Mouse (Mus musculus): ENCODE results near the gene Phf5a. TPM values are rescaled to one million over a fixed set of nuclear protein-coding genes. Genes with fewer than 3 reads are reported as not detected.
A peak's percentile ranks its signal among the peaks of the same experiment; 100 is the strongest.
"Not testable (repeated sequence)": the region's sequence is repeated elsewhere in the genome, so short reads cannot be mapped to it uniquely, and the experiment has no call there.

Phf5a gene
- polyA plus RNA-seq (2016; fragmentation: Nextera tagmentation; extraction: Ambion mirVana), result 212 and 249 TPM in 2 replicates

- Histone ChIP-seq H3K27ac (peak within 1 kb of the TSS; percentile 98), H3K9me3 (no peaks in the 10 kb centered on the region), H3K4me1 (replicated peaks) (peaks cover 25% of the 10 kb centered on the region), H3K4me3 (peak within 1 kb of the TSS; percentile 99), H3K27me3 (ENCODE audit: insufficient read depth, poor library complexity, severe bottlenecking) (no peaks in the 10 kb centered on the region), H3K36me3 (peaks cover 42% of the 10 kb centered on the region)
- WGBS, result under 1% methylated on average over 30 of the region's 30 CpGs
- DNase-seq (ENCODE audit: low spot score), result peak; percentile 96
These were observed at the start of gene Phf5a for GRCm38 (mm10) chr15:81871604-81872261. Gene Phf5a (minus strand): TSS chr15:81871911.

DNA sequence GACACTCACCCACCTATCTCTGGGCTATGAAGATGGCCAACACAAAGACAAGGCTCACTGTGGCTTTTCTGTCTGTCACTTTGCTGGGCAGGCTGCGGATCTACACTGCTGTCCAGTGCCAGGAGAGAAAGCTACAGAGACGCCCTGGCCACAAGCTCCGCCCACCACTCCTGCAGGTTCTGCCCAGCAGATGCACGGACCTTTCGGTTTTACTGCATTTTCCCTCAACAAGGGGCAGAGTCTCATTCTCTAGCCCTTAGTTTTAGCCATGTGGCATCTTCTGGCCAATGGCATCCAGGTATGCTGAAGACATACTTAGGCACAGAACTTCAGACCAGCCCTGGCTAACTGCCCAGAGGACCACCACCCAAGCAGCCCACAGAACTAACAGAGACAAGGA is 49.5 kb upstream of the Phf5a start:
- H3K4me1 ChIP-seq (replicated peaks), result peaks cover 21% of the 10 kb centered on the region
- H3K27me3 ChIP-seq (ENCODE audit: insufficient read depth, poor library complexity, severe bottlenecking), result no peaks in the 10 kb centered on the region
- WGBS, result 77% methylated on average over 5 of the region's 5 CpGs
- DNase-seq (ENCODE audit: low spot score), result no peak
- no peak overlapping the region for H3K4me3 ChIP-seq
- H3K9me3 ChIP-seq, result no peaks in the 10 kb centered on the region
- no peak overlapping the region for H3K27ac ChIP-seq
- H3K36me3 ChIP-seq, result peaks cover 53% of the 10 kb centered on the region

- Histone ChIP-seq H3K4me1 (replicated peaks) (peaks cover 16% of the 10 kb centered on the region), H3K27ac (no peak overlapping the region), H3K27me3 (ENCODE audit: insufficient read depth, poor library complexity, severe bottlenecking) (no peaks in the 10 kb centered on the region), H3K36me3 (peaks cover 59% of the 10 kb centered on the region), H3K4me3 (no peak overlapping the region), H3K9me3 (no peaks in the 10 kb centered on the region)
- no peak for DNase-seq (ENCODE audit: low spot score)
- 88% methylated on average over 10 of the region's 10 CpGs for WGBS
These were observed 49.0 kb upstream of the Phf5a start for GRCm38 (mm10) chr15:81920546-81921217.

DNA sequence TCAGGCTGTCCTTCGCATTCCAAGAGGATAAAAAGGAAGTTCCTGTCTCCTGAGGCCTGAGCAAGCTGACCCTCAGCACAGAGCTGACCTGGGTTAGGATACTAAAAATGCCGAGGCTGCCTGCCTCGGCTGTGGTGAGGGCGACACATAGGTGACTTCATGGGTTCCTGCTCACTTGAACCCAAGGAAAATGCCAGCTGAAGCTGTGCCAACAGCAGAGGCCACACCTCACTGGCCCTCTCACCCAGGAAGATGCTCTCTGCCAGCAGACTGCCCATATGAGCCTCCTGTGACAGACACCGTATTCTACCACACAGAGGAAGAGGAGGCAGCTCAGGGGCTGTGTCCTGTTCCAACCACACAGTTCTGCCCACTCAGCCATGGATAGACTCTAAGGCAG is 47.4 kb upstream of the Phf5a start:
- Histone ChIP-seq H3K4me3 (no peak overlapping the region), H3K27me3 (ENCODE audit: insufficient read depth, poor library complexity, severe bottlenecking) (no peaks in the 10 kb centered on the region), H3K4me1 (replicated peaks) (no peaks in the 10 kb centered on the region; the same call in 1 of the 2 replicates), H3K9me3 (no peaks in the 10 kb centered on the region), H3K36me3 (peaks cover 73% of the 10 kb centered on the region), H3K27ac (no peak overlapping the region)
- 82% methylated on average over 5 of the region's 5 CpGs for WGBS
- no peak for DNase-seq (ENCODE audit: low spot score)

- H3K27ac ChIP-seq, result no peak overlapping the region
- peaks cover 77% of the 10 kb centered on the region for H3K36me3 ChIP-seq
- H3K9me3 ChIP-seq, result no peaks in the 10 kb centered on the region
- H3K4me1 ChIP-seq (replicated peaks), result no peaks in the 10 kb centered on the region
- H3K27me3 ChIP-seq (ENCODE audit: insufficient read depth, poor library complexity, severe bottlenecking), result no peaks in the 10 kb centered on the region
- DNase-seq (ENCODE audit: low spot score), result peak; percentile 54
- H3K4me3 ChIP-seq, result no peak overlapping the region
- WGBS, result 60% methylated on average over 6 of the region's 6 CpGs
These were observed 46.1 kb upstream of the Phf5a start for GRCm38 (mm10) chr15:81917621-81918463.

DNA sequence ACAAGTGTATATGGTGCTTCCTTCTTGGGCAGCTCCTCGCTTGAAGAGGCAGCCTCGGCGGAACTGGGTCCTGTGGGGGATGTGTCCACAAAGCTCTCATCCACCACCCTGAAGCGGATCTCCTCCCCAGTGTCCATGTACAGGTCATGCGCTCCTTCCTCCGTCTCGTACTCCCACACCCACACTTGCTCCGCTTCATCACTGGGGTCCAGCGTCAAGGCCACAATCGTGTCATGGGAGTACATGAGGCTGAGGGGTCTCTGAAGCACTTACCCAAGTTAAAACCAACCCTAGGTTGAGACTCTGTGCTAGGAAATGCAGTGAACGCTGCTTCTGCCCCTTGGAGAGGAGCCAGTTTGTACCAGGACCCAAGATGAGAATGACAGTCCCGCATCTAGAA is 45.5 kb upstream of the Phf5a start:
- DNase-seq (ENCODE audit: low spot score), result no peak
- Histone ChIP-seq H3K4me1 (replicated peaks) (no peaks in the 10 kb centered on the region), H3K27ac (no peak overlapping the region), H3K9me3 (no peaks in the 10 kb centered on the region), H3K27me3 (ENCODE audit: insufficient read depth, poor library complexity, severe bottlenecking) (no peaks in the 10 kb centered on the region), H3K4me3 (no peak overlapping the region), H3K36me3 (peaks cover 79% of the 10 kb centered on the region)
- WGBS, result 92% methylated on average over 12 of the region's 12 CpGs

GRCm38 (mm10) chr15:81915663-81916062 is 44.0 kb upstream of the Phf5a start:
- WGBS, result 85% methylated on average over 5 of the region's 5 CpGs
- H3K27me3 ChIP-seq (ENCODE audit: insufficient read depth, poor library complexity, severe bottlenecking), result no peaks in the 10 kb centered on the region
- no peak overlapping the region for H3K27ac ChIP-seq
- H3K4me1 ChIP-seq (replicated peaks), result no peaks in the 10 kb centered on the region
- no peaks in the 10 kb centered on the region for H3K9me3 ChIP-seq
- no peak overlapping the region for H3K4me3 ChIP-seq
- peaks cover 86% of the 10 kb centered on the region for H3K36me3 ChIP-seq
- DNase-seq (ENCODE audit: low spot score), result no peak

- Histone ChIP-seq H3K27me3 (ENCODE audit: insufficient read depth, poor library complexity, severe bottlenecking) (no peaks in the 10 kb centered on the region), H3K9me3 (no peaks in the 10 kb centered on the region), H3K27ac (no peak overlapping the region), H3K36me3 (peaks cover 93% of the 10 kb centered on the region), H3K4me1 (replicated peaks) (no peaks in the 10 kb centered on the region), H3K4me3 (no peak overlapping the region)
- no peak for DNase-seq (ENCODE audit: low spot score)
- 88% methylated on average over 5 of the region's 5 CpGs for WGBS
These were observed 43.0 kb upstream of the Phf5a start for GRCm38 (mm10) chr15:81914668-81915067.

GRCm38 (mm10) chr15:81912498-81912897 is 40.8 kb upstream of the Phf5a start:
- H3K27ac ChIP-seq, result no peak overlapping the region
- H3K4me1 ChIP-seq (replicated peaks), result no peaks in the 10 kb centered on the region
- no peaks in the 10 kb centered on the region for H3K27me3 ChIP-seq (ENCODE audit: insufficient read depth, poor library complexity, severe bottlenecking)
- no peak for DNase-seq (ENCODE audit: low spot score)
- H3K9me3 ChIP-seq, result no peaks in the 10 kb centered on the region
- no peak overlapping the region for H3K4me3 ChIP-seq
- peaks cover 100% of the 10 kb centered on the region for H3K36me3 ChIP-seq
- 72% methylated on average over 2 of the region's 2 CpGs for WGBS

- 94% methylated on average over 4 of the region's 4 CpGs for WGBS
- not testable (repeated sequence) for DNase-seq (ENCODE audit: low spot score); H3K4me3 ChIP-seq; H3K27me3 ChIP-seq (ENCODE audit: insufficient read depth, poor library complexity, severe bottlenecking); H3K9me3 ChIP-seq; H3K4me1 ChIP-seq (replicated peaks); H3K27ac ChIP-seq
- H3K36me3 ChIP-seq, result peaks cover 100% of the 10 kb centered on the region
These were observed 37.1 kb upstream of the Phf5a start for GRCm38 (mm10) chr15:81908767-81909166.

DNA sequence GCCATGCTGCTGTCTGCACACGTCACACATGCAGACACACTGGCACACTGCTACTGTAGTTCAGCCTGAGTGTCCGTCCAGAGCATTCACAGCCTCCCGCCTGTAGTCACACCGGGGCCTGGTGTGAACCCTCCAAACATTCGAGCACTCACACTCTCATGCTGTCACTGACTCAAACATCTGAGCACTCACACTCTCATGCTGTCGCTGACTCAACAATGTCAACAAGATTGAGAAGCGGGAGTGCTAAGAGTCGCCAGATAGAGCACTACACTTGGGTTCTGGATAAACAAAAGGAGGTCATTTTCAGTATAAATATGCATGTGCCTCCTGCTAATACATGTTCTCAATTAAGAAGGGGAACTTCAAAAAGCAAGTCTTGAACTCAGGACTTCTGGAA is 36.2 kb upstream of the Phf5a start:
- Histone ChIP-seq H3K4me3 (no peak overlapping the region), H3K36me3 (peaks cover 100% of the 10 kb centered on the region), H3K9me3 (no peaks in the 10 kb centered on the region), H3K27me3 (ENCODE audit: insufficient read depth, poor library complexity, severe bottlenecking) (no peaks in the 10 kb centered on the region), H3K27ac (no peak overlapping the region), H3K4me1 (replicated peaks) (no peaks in the 10 kb centered on the region)
- 94% methylated on average over 8 of the region's 8 CpGs for WGBS
- no peak for DNase-seq (ENCODE audit: low spot score)

- no peaks in the 10 kb centered on the region for H3K4me1 ChIP-seq (replicated peaks)
- H3K27me3 ChIP-seq (ENCODE audit: insufficient read depth, poor library complexity, severe bottlenecking), result no peaks in the 10 kb centered on the region
- H3K9me3 ChIP-seq, result no peaks in the 10 kb centered on the region
- 34% methylated on average over 2 of the region's 2 CpGs for WGBS
- peaks cover 99% of the 10 kb centered on the region for H3K36me3 ChIP-seq
- H3K4me3 ChIP-seq, result no peak overlapping the region
- H3K27ac ChIP-seq, result no peak overlapping the region
- DNase-seq (ENCODE audit: low spot score), result peak; percentile 65
These were observed 33.2 kb upstream of the Phf5a start for GRCm38 (mm10) chr15:81904939-81905338.

DNA sequence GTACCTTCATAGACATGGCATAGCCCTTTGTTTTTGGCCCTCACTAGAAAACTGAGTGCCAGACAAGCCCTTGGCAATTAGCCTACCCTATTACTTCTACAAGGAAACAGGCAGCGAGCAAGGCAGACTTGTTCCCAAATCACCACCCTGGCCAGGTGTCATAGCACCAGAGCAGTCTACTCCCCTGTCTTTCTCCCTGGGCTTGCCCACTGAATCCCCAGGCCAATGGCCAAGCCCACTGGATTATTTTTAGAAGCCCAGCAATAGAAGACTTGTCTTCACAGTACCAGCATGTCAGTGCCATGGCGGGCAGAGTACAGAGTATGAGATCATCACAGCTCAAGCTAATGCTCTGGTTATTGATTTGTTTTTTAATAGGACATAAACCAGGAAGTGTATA is 27.0 kb upstream of the Phf5a start:
- H3K36me3 ChIP-seq, result peaks cover 97% of the 10 kb centered on the region
- no peaks in the 10 kb centered on the region for H3K9me3 ChIP-seq
- WGBS, result 96% methylated on average over 2 of the region's 2 CpGs
- no peaks in the 10 kb centered on the region for H3K27me3 ChIP-seq (ENCODE audit: insufficient read depth, poor library complexity, severe bottlenecking)
- no peaks in the 10 kb centered on the region for H3K4me1 ChIP-seq (replicated peaks)
- no peak for DNase-seq (ENCODE audit: low spot score)
- no peak overlapping the region for H3K4me3 ChIP-seq
- H3K27ac ChIP-seq, result no peak overlapping the region
